Mouse (Mus musculus) liver, embryonic 16.5 days (tissue): ENCODE data around the gene Ugt2b36. TPM values are rescaled to one million over a fixed set of nuclear protein-coding genes. Genes with fewer than 3 reads are reported as not detected.

Source experiments
- polyA plus RNA-seq: library from polyadenylated mRNA; unstranded; fragments of >200 nt; fragmentation: Nextera tagmentation; extraction: Ambion mirVana; gene quantifications from 2 replicates; pipeline ENCODE4 v1.2.1, GENCODE M21; 2015

The Ugt2b36 gene
- polyA plus RNA-seq, 1 experiment from 2014 or later: 47.2 TPM

Other genes starting within 250 kb of the Ugt2b36 start
- 74.2 and 74.6 TPM in 2 replicates for gene Ugt2b34, start 185.6 kb downstream of the Ugt2b36 start, polyA plus RNA-seq
- 1.0 and 1.3 TPM in 2 replicates for gene Ugt2b1, start 166.0 kb downstream of the Ugt2b36 start, polyA plus RNA-seq
- gene Ugt2b35, start 91.7 kb downstream of the Ugt2b36 start, polyA plus RNA-seq: 1.1 and 1.3 TPM in 2 replicates
- 41.2 and 44.1 TPM in 2 replicates for gene Ugt2b5, start 47.8 kb upstream of the Ugt2b36 start, polyA plus RNA-seq
- not detected in 2 replicates for gene Ugt2b37, start 162.2 kb upstream of the Ugt2b36 start, polyA plus RNA-seq
- 0.07 and 0.09 TPM in 2 replicates for gene Ugt2a3, start 244.6 kb upstream of the Ugt2b36 start, polyA plus RNA-seq